Comparison of ENCODE assay signal across 8 mouse cellular contexts in the genomic region with DNA sequence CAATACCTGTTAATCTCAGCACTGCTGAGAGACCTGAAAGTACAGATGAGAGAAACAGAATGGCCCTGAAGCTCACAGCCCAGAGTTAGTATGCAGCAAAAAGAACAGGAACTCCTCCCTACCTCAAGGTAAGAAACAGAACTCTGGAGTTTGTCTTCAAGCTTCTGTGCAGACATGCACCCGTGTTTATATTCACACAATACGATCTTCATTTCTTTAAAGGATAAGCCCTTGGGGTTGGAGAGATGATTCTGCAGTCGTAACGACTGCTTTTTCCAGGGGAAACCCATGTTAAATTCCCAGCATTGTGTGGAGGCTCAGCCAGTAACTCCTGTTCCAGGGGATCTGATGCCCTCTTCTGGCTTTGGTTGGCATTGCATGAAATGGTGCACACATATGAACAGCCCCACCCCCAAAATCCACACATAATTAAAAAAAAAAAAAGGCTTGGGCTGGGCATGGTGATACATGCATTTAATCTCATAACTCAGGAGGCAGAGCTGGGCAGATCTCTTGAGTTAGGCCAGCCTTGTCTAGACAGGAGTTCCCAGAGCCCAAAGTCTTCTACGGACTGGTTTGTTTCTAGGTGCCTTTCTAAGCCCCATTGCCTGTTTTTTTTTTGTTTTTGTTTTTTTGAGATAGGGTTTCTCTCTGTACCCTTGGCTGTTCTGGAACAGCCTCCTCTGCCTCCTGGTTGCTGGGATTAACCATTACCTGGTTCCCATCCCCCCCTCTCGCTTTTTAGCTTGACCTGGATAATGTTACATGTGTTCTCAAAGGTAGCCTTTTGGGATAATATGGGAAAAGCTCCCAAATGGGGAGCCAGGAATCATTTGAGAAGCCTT. TPM values are rescaled to one million over a fixed set of nuclear protein-coding genes. Genes with fewer than 3 reads are reported as not detected.
DNase-seq lines count a peak whose midpoint lies in the region; ATAC-seq lines count a peak whose summit lies in the region.

No protein-coding gene starts in this region.

- H3K4me3 ChIP-seq in embryonic facial prominence, embryonic 11.5 days (ENCODE audit: low read depth, low read length): no peak overlapping the region
- no peak overlapping the region for H3K4me3 ChIP-seq in heart, embryonic 12.5 days
- peak overlapping the region; percentile 60; the same call in 1 of the 2 replicates for H3K4me3 ChIP-seq in liver, embryonic 13.5 days (replicated peaks)
- no peak overlapping the region for H3K4me3 ChIP-seq in neural tube, embryonic 13.5 days

- H3K4me2 ChIP-seq in embryonic facial prominence, embryonic 11.5 days (ENCODE audit: low read depth, low read length): no peak overlapping the region
- no peak overlapping the region for H3K4me2 ChIP-seq in heart, embryonic 12.5 days
- peak overlapping the region; percentile 78 for H3K4me2 ChIP-seq in liver, embryonic 13.5 days
- no peak overlapping the region for H3K4me2 ChIP-seq in neural tube, embryonic 13.5 days

- no peak overlapping the region for H3K27ac ChIP-seq in embryonic facial prominence, embryonic 11.5 days (replicated peaks; ENCODE audit: low read depth, low read length)
- H3K27ac ChIP-seq in heart, embryonic 12.5 days (ENCODE audit: poor library complexity, severe bottlenecking): no peak overlapping the region
- H3K27ac ChIP-seq in liver, embryonic 13.5 days: no peak overlapping the region; the same call in 1 of the 2 replicates
- no peak overlapping the region for H3K27ac ChIP-seq in neural tube, embryonic 13.5 days (replicated peaks)

- WGBS in embryonic facial prominence, embryonic 11.5 days: 44% methylated on average over 6 of the region's 6 CpGs
- 51% methylated on average over 6 of the region's 6 CpGs for WGBS in heart, embryonic 12.5 days
- 45% methylated on average over 6 of the region's 6 CpGs for WGBS in liver, embryonic 13.5 days (ENCODE audit: insufficient replicate concordance)
- 53% methylated on average over 6 of the region's 6 CpGs for WGBS in neural tube, embryonic 13.5 days

- no peaks in the 10 kb centered on the region; the same call in 1 of the 2 replicates for H3K36me3 ChIP-seq in embryonic facial prominence, embryonic 11.5 days (replicated peaks; ENCODE audit: control insufficient read depth, insufficient read depth, low read depth, low read length)
- H3K36me3 ChIP-seq in heart, embryonic 12.5 days: peaks cover 33% of the 10 kb centered on the region
- peaks cover 37% of the 10 kb centered on the region for H3K36me3 ChIP-seq in liver, embryonic 13.5 days
- peaks cover 47% of the 10 kb centered on the region for H3K36me3 ChIP-seq in neural tube, embryonic 13.5 days

- no peaks in the 10 kb centered on the region for H3K9me3 ChIP-seq in embryonic facial prominence, embryonic 11.5 days (replicated peaks; ENCODE audit: control insufficient read depth, low read length)
- H3K9me3 ChIP-seq in heart, embryonic 12.5 days (replicated peaks): no peaks in the 10 kb centered on the region
- no peaks in the 10 kb centered on the region for H3K9me3 ChIP-seq in liver, embryonic 13.5 days (replicated peaks)
- no peaks in the 10 kb centered on the region for H3K9me3 ChIP-seq in neural tube, embryonic 13.5 days

- no peaks in the 10 kb centered on the region for H3K27me3 ChIP-seq in embryonic facial prominence, embryonic 11.5 days (ENCODE audit: control insufficient read depth, insufficient read depth, low read length)
- H3K27me3 ChIP-seq in heart, embryonic 12.5 days (replicated peaks): no peaks in the 10 kb centered on the region
- no peaks in the 10 kb centered on the region for H3K27me3 ChIP-seq in liver, embryonic 13.5 days
- no peaks in the 10 kb centered on the region for H3K27me3 ChIP-seq in neural tube, embryonic 13.5 days

- no peak overlapping the region for H3K9ac ChIP-seq in embryonic facial prominence, embryonic 11.5 days (replicated peaks; ENCODE audit: low read length)
- H3K9ac ChIP-seq in heart, embryonic 12.5 days: no peak overlapping the region
- H3K9ac ChIP-seq in liver, embryonic 13.5 days: peak overlapping the region; percentile 71; the same call in 1 of the 2 replicates
- H3K9ac ChIP-seq in neural tube, embryonic 13.5 days: no peak overlapping the region

- ATAC-seq in embryonic facial prominence, embryonic 11.5 days (replicated peaks; ENCODE audit: insufficient number of reproducible peaks, low FRiP score, low TSS enrichment, low read depth): peak; percentile 48; the same call in 1 of the 2 replicates
- ATAC-seq in heart, embryonic 12.5 days (ENCODE audit: insufficient number of reproducible peaks, low FRiP score): peak; percentile 43; the same call in 1 of the 2 replicates
- peak; percentile 35; the same call in 1 of the 2 replicates for ATAC-seq in liver, embryonic 13.5 days (ENCODE audit: low read depth)
- ATAC-seq in neural tube, embryonic 13.5 days (ENCODE audit: low read depth): peak; percentile 64

- H3K4me1 ChIP-seq in embryonic facial prominence, embryonic 11.5 days (ENCODE audit: control insufficient read depth, insufficient read depth, low read length): no peaks in the 10 kb centered on the region
- peaks cover 13% of the 10 kb centered on the region for H3K4me1 ChIP-seq in heart, embryonic 12.5 days (replicated peaks)
- peaks cover 43% of the 10 kb centered on the region for H3K4me1 ChIP-seq in liver, embryonic 13.5 days (replicated peaks)
- no peaks in the 10 kb centered on the region for H3K4me1 ChIP-seq in neural tube, embryonic 13.5 days (replicated peaks)

- DNase-seq in CD4-positive helper T cell, adult 2 months (ENCODE audit: low read depth, low spot score): peak; percentile 79
- DNase-seq in adrenal gland, adult 8-10 months: peak; percentile 47
- peak; percentile 78 for DNase-seq in embryonic facial prominence, embryonic 11.5 days (ENCODE audit: low spot score)
- DNase-seq in kidney, postnatal 14 days: peak; percentile 78
- DNase-seq in liver, embryonic 13.5 days: peak; percentile 53
- peak; percentile 74 to 88 for DNase-seq in thymus, postnatal 10 days (ENCODE audit: low spot score in 2 of 2)

RNA-seq across cellular contexts. Expression of gene Pycard, which starts 1.8 kb away (rescaled TPM):
- total RNA-seq in adrenal gland, adult 8-10 months (2022): 1 to 10 TPM; 4.0 to 5.8 (median 4.5) TPM
- 7.3 TPM in 2 replicates for polyA plus RNA-seq in embryonic facial prominence, embryonic 11.5 days (2014; fragmentation: Nextera tagmentation; extraction: Ambion mirVana)
- polyA plus RNA-seq in heart, embryonic 12.5 days (2016; fragmentation: Nextera tagmentation; extraction: Ambion mirVana): 28.3 and 31.1 TPM in 2 replicates
- 23.7 and 31.2 TPM in 2 replicates for polyA plus RNA-seq in liver, embryonic 13.5 days (2015; fragmentation: Nextera tagmentation; extraction: Ambion mirVana)
- polyA plus RNA-seq in neural tube, embryonic 13.5 days (2015; fragmentation: Nextera tagmentation; extraction: Ambion mirVana): 7.0 and 7.4 TPM in 2 replicates

RNA-seq across cellular contexts. Expression of gene Trim72, which starts 11.9 kb away (rescaled TPM):
- under 1 TPM in 3 of 4 experiments, not detected in 1; 0.12 to 0.31 (median 0.24) TPM for total RNA-seq in adrenal gland, adult 8-10 months (2022)
- 0.10 TPM in 1 of 2 replicates, not detected in the other for polyA plus RNA-seq in embryonic facial prominence, embryonic 11.5 days (2014; fragmentation: Nextera tagmentation; extraction: Ambion mirVana)
- polyA plus RNA-seq in heart, embryonic 12.5 days (2016; fragmentation: Nextera tagmentation; extraction: Ambion mirVana): 0.86 and 1.2 TPM in 2 replicates
- polyA plus RNA-seq in liver, embryonic 13.5 days (2015; fragmentation: Nextera tagmentation; extraction: Ambion mirVana): not detected in 2 replicates
- 0.33 TPM in 1 of 2 replicates, not detected in the other for polyA plus RNA-seq in neural tube, embryonic 13.5 days (2015; fragmentation: Nextera tagmentation; extraction: Ambion mirVana)

RNA-seq across cellular contexts. Expression of gene Fus, which starts 24.6 kb away (rescaled TPM):
- total RNA-seq in adrenal gland, adult 8-10 months (2022): 100 to 1,000 TPM; 106 to 430 (median 307) TPM
- 52.5 and 57.7 TPM in 2 replicates for polyA plus RNA-seq in embryonic facial prominence, embryonic 11.5 days (2014; fragmentation: Nextera tagmentation; extraction: Ambion mirVana)
- 331 and 335 TPM in 2 replicates for polyA plus RNA-seq in heart, embryonic 12.5 days (2016; fragmentation: Nextera tagmentation; extraction: Ambion mirVana)
- polyA plus RNA-seq in liver, embryonic 13.5 days (2015; fragmentation: Nextera tagmentation; extraction: Ambion mirVana): 160 and 170 TPM in 2 replicates
- 376 and 434 TPM in 2 replicates for polyA plus RNA-seq in neural tube, embryonic 13.5 days (2015; fragmentation: Nextera tagmentation; extraction: Ambion mirVana)

RNA-seq across cellular contexts. Expression of gene Prss36, which starts 45.3 kb away (rescaled TPM):
- 10 to 100 TPM in 2 of 4 experiments, 1 to 10 TPM in 2; 8.4 to 10.5 (median 9.6) TPM for total RNA-seq in adrenal gland, adult 8-10 months (2022)
- polyA plus RNA-seq in embryonic facial prominence, embryonic 11.5 days (2014; fragmentation: Nextera tagmentation; extraction: Ambion mirVana): 11.0 and 12.2 TPM in 2 replicates
- polyA plus RNA-seq in heart, embryonic 12.5 days (2016; fragmentation: Nextera tagmentation; extraction: Ambion mirVana): 8.3 and 10.0 TPM in 2 replicates
- polyA plus RNA-seq in liver, embryonic 13.5 days (2015; fragmentation: Nextera tagmentation; extraction: Ambion mirVana): 4.0 and 4.1 TPM in 2 replicates
- polyA plus RNA-seq in neural tube, embryonic 13.5 days (2015; fragmentation: Nextera tagmentation; extraction: Ambion mirVana): 13.7 and 14.8 TPM in 2 replicates
